Mouse (Mus musculus): ENCODE measurements around the gene Rabgap1l. TPM values are rescaled to one million over a fixed set of nuclear protein-coding genes. Genes with fewer than 3 reads are reported as not detected.

Gene Rabgap1l
- polyA plus RNA-seq, 1 experiment from 2014 or later, result 27.6 TPM

- Histone ChIP-seq H3K27me3 (ENCODE audit: control insufficient read depth, insufficient read depth, low read depth, low read length) (no peaks in the 10 kb centered on the region), H3K4me1 (ENCODE audit: control insufficient read depth, low read depth, low read length) (no peaks in the 10 kb centered on the region)
- WGBS (ENCODE audit: insufficient replicate concordance), result 63% methylated on average over 3 of the region's 3 CpGs
Observed at GRCm38 (mm10) chr1:160521918-160522317, 271.1 kb downstream of the Rabgap1l start.

GRCm38 (mm10) chr1:160520665-160521064 lies 272.3 kb downstream of the Rabgap1l start:
- H3K9ac ChIP-seq (ENCODE audit: low read depth, low read length), result no peak overlapping the region
- no peaks in the 10 kb centered on the region for H3K9me3 ChIP-seq (replicated peaks; ENCODE audit: control insufficient read depth, low read length)
- H3K27me3 ChIP-seq (ENCODE audit: control insufficient read depth, insufficient read depth, low read depth, low read length), result no peaks in the 10 kb centered on the region
- H3K4me1 ChIP-seq (ENCODE audit: control insufficient read depth, low read depth, low read length), result no peaks in the 10 kb centered on the region
- no peak overlapping the region for H3K27ac ChIP-seq (ENCODE audit: low read length)
- no peak for ATAC-seq (ENCODE audit: low read depth)
- no peak overlapping the region for H3K4me3 ChIP-seq (ENCODE audit: low read depth, low read length)
- H3K36me3 ChIP-seq (ENCODE audit: control insufficient read depth, insufficient read depth), result no peaks in the 10 kb centered on the region
- no peak overlapping the region for H3K4me2 ChIP-seq (ENCODE audit: low read depth, low read length)
- 55% methylated on average over 3 of the region's 3 CpGs for WGBS (ENCODE audit: insufficient replicate concordance)

More at GRCm38 (mm10) chr1:160521918-160522317, 271.1 kb downstream of the Rabgap1l start:
- Histone ChIP-seq H3K36me3 (ENCODE audit: control insufficient read depth, insufficient read depth) (no peaks in the 10 kb centered on the region), H3K4me3 (ENCODE audit: low read depth, low read length) (no peak overlapping the region), H3K9me3 (replicated peaks; ENCODE audit: control insufficient read depth, low read length) (no peaks in the 10 kb centered on the region), H3K9ac (ENCODE audit: low read depth, low read length) (no peak overlapping the region), H3K4me2 (ENCODE audit: low read depth, low read length) (no peak overlapping the region), H3K27ac (ENCODE audit: low read length) (no peak overlapping the region)
- no peak for ATAC-seq (ENCODE audit: low read depth)

- Histone ChIP-seq H3K9ac (ENCODE audit: low read depth, low read length) (no peak overlapping the region), H3K9me3 (replicated peaks; ENCODE audit: control insufficient read depth, low read length) (no peaks in the 10 kb centered on the region)
- no peak for ATAC-seq (ENCODE audit: low read depth)
Observed at GRCm38 (mm10) chr1:160519896-160520465, 273.0 kb downstream of the Rabgap1l start.

GRCm38 (mm10) chr1:160518552-160518951 lies 274.5 kb downstream of the Rabgap1l start:
- Histone ChIP-seq H3K9me3 (replicated peaks; ENCODE audit: control insufficient read depth, low read length) (no peaks in the 10 kb centered on the region), H3K27ac (ENCODE audit: low read length) (no peak overlapping the region), H3K27me3 (ENCODE audit: control insufficient read depth, insufficient read depth, low read depth, low read length) (no peaks in the 10 kb centered on the region), H3K9ac (ENCODE audit: low read depth, low read length) (no peak overlapping the region), H3K4me2 (ENCODE audit: low read depth, low read length) (no peak overlapping the region), H3K36me3 (ENCODE audit: control insufficient read depth, insufficient read depth) (no peaks in the 10 kb centered on the region), H3K4me1 (ENCODE audit: control insufficient read depth, low read depth, low read length) (no peaks in the 10 kb centered on the region), H3K4me3 (ENCODE audit: low read depth, low read length) (no peak overlapping the region)
- 69% methylated on average over 4 of the region's 4 CpGs for WGBS (ENCODE audit: insufficient replicate concordance)
- no peak for ATAC-seq (ENCODE audit: low read depth)

More at GRCm38 (mm10) chr1:160519896-160520465, 273.0 kb downstream of the Rabgap1l start:
- Histone ChIP-seq H3K27ac (ENCODE audit: low read length) (no peak overlapping the region), H3K4me1 (ENCODE audit: control insufficient read depth, low read depth, low read length) (no peaks in the 10 kb centered on the region), H3K36me3 (ENCODE audit: control insufficient read depth, insufficient read depth) (no peaks in the 10 kb centered on the region), H3K4me3 (ENCODE audit: low read depth, low read length) (no peak overlapping the region), H3K27me3 (ENCODE audit: control insufficient read depth, insufficient read depth, low read depth, low read length) (no peaks in the 10 kb centered on the region), H3K4me2 (ENCODE audit: low read depth, low read length) (no peak overlapping the region)
- WGBS (ENCODE audit: insufficient replicate concordance), result 82% methylated on average over 1 of the region's 1 CpGs

- Histone ChIP-seq H3K27ac (ENCODE audit: low read length) (no peak overlapping the region), H3K4me2 (ENCODE audit: low read depth, low read length) (no peak overlapping the region), H3K9me3 (replicated peaks; ENCODE audit: control insufficient read depth, low read length) (no peaks in the 10 kb centered on the region), H3K36me3 (ENCODE audit: control insufficient read depth, insufficient read depth) (no peaks in the 10 kb centered on the region), H3K4me3 (ENCODE audit: low read depth, low read length) (no peak overlapping the region), H3K4me1 (ENCODE audit: control insufficient read depth, low read depth, low read length) (no peaks in the 10 kb centered on the region), H3K27me3 (ENCODE audit: control insufficient read depth, insufficient read depth, low read depth, low read length) (no peaks in the 10 kb centered on the region), H3K9ac (ENCODE audit: low read depth, low read length) (no peak overlapping the region)
- ATAC-seq (ENCODE audit: low read depth), result no peak
Observed at GRCm38 (mm10) chr1:160507766-160508165, 285.2 kb downstream of the Rabgap1l start.

GRCm38 (mm10) chr1:160496906-160497577 lies 296.0 kb downstream of the Rabgap1l start:
- ATAC-seq (ENCODE audit: low read depth), result no peak

GRCm38 (mm10) chr1:160485731-160486130 lies 307.3 kb downstream of the Rabgap1l start:
- no peaks in the 10 kb centered on the region for H3K36me3 ChIP-seq (ENCODE audit: control insufficient read depth, insufficient read depth)
- H3K4me1 ChIP-seq (ENCODE audit: control insufficient read depth, low read depth, low read length), result no peaks in the 10 kb centered on the region
- H3K9ac ChIP-seq (ENCODE audit: low read depth, low read length), result no peak overlapping the region
- WGBS (ENCODE audit: insufficient replicate concordance), result 59% methylated on average over 3 of the region's 3 CpGs
- ATAC-seq (ENCODE audit: low read depth), result no peak
- no peaks in the 10 kb centered on the region for H3K9me3 ChIP-seq (replicated peaks; ENCODE audit: control insufficient read depth, low read length)
- H3K4me3 ChIP-seq (ENCODE audit: low read depth, low read length), result no peak overlapping the region
- H3K27me3 ChIP-seq (ENCODE audit: control insufficient read depth, insufficient read depth, low read depth, low read length), result no peaks in the 10 kb centered on the region
- no peak overlapping the region for H3K4me2 ChIP-seq (ENCODE audit: low read depth, low read length)
- H3K27ac ChIP-seq (ENCODE audit: low read length), result no peak overlapping the region

More at GRCm38 (mm10) chr1:160496906-160497577, 296.0 kb downstream of the Rabgap1l start:
- Histone ChIP-seq H3K4me2 (ENCODE audit: low read depth, low read length) (no peak overlapping the region), H3K4me3 (ENCODE audit: low read depth, low read length) (no peak overlapping the region), H3K27ac (ENCODE audit: low read length) (no peak overlapping the region), H3K9ac (ENCODE audit: low read depth, low read length) (no peak overlapping the region), H3K4me1 (ENCODE audit: control insufficient read depth, low read depth, low read length) (no peaks in the 10 kb centered on the region), H3K27me3 (ENCODE audit: control insufficient read depth, insufficient read depth, low read depth, low read length) (no peaks in the 10 kb centered on the region), H3K9me3 (replicated peaks; ENCODE audit: control insufficient read depth, low read length) (no peaks in the 10 kb centered on the region), H3K36me3 (ENCODE audit: control insufficient read depth, insufficient read depth) (no peaks in the 10 kb centered on the region)
- WGBS (ENCODE audit: insufficient replicate concordance), result 76% methylated on average over 3 of the region's 3 CpGs

GRCm38 (mm10) chr1:160485028-160485427 lies 308.0 kb downstream of the Rabgap1l start:
- no peak for ATAC-seq (ENCODE audit: low read depth)
- WGBS (ENCODE audit: insufficient replicate concordance), result 86% methylated on average over 7 of the region's 7 CpGs
- no peaks in the 10 kb centered on the region for H3K9me3 ChIP-seq (replicated peaks; ENCODE audit: control insufficient read depth, low read length)
- H3K4me3 ChIP-seq (ENCODE audit: low read depth, low read length), result no peak overlapping the region
- no peak overlapping the region for H3K4me2 ChIP-seq (ENCODE audit: low read depth, low read length)
- no peak overlapping the region for H3K27ac ChIP-seq (ENCODE audit: low read length)
- no peaks in the 10 kb centered on the region for H3K27me3 ChIP-seq (ENCODE audit: control insufficient read depth, insufficient read depth, low read depth, low read length)
- no peaks in the 10 kb centered on the region for H3K36me3 ChIP-seq (ENCODE audit: control insufficient read depth, insufficient read depth)
- no peak overlapping the region for H3K9ac ChIP-seq (ENCODE audit: low read depth, low read length)
- H3K4me1 ChIP-seq (ENCODE audit: control insufficient read depth, low read depth, low read length), result no peaks in the 10 kb centered on the region

- Histone ChIP-seq H3K36me3 (ENCODE audit: control insufficient read depth, insufficient read depth) (no peaks in the 10 kb centered on the region), H3K4me1 (ENCODE audit: control insufficient read depth, low read depth, low read length) (no peaks in the 10 kb centered on the region), H3K9ac (ENCODE audit: low read depth, low read length) (no peak overlapping the region), H3K4me3 (ENCODE audit: low read depth, low read length) (no peak overlapping the region), H3K27ac (ENCODE audit: low read length) (no peak overlapping the region), H3K9me3 (replicated peaks; ENCODE audit: control insufficient read depth, low read length) (no peaks in the 10 kb centered on the region), H3K27me3 (ENCODE audit: control insufficient read depth, insufficient read depth, low read depth, low read length) (no peaks in the 10 kb centered on the region), H3K4me2 (ENCODE audit: low read depth, low read length) (no peak overlapping the region)
- 81% methylated on average over 2 of the region's 2 CpGs for WGBS (ENCODE audit: insufficient replicate concordance)
- ATAC-seq (ENCODE audit: low read depth), result no peak
Observed at GRCm38 (mm10) chr1:160481643-160482042, 311.4 kb downstream of the Rabgap1l start.

Data from liver, embryonic 16.5 days (tissue).